Mouse (Mus musculus): ENCODE data around the gene Dnajb3.

GRCm38 (mm10) chr1:88179657-88180056, 25.9 kb downstream of the Dnajb3 start:
- TF ChIP-seq EP300 (IDR thresholded peaks at IDR 0.05; ENCODE audit: low read length), result no peak
- TF ChIP-seq IRF4 (IDR thresholded peaks at IDR 0.05; ENCODE audit: low read depth, low read length), result no peak
- no peak for TF ChIP-seq MAX (IDR thresholded peaks at IDR 0.05; ENCODE audit: low read length)
- no peak for TF ChIP-seq MYC (IDR thresholded peaks at IDR 0.05; ENCODE audit: low read depth, low read length)
- no peak for TF ChIP-seq SMC3 (IDR thresholded peaks at IDR 0.05; ENCODE audit: low read depth, low read length)
- no peak for TF ChIP-seq NRF1 (IDR thresholded peaks at IDR 0.05; ENCODE audit: low read depth, low read length)

Measured in CH12.LX (cell line).